Mouse (Mus musculus) brain, embryonic 14.5 days (tissue): ENCODE results near the gene Kalrn. TPM values are rescaled to one million over a fixed set of nuclear protein-coding genes. Genes with fewer than 3 reads are reported as not detected.

ENCODE experiments used
- DNase-seq: peaks from one replicate; pipeline ENCODE4 v3.0.0-alpha.2; 2011; ENCODE audit warnings: low read depth
- CTCF ChIP-seq: fragments of 200-500 bp; IDR thresholded peaks from 2 replicates; pipeline ENCODE4 v1.5.1; 2012; ENCODE audit warnings: inconsistent platforms, mild to moderate bottlenecking, moderate library complexity, borderline replicate concordance; ENCODE audit not compliant: insufficient read depth, insufficient read length; ENCODE audit errors: extremely low read depth
- POLR2A ChIP-seq: fragments of 200-500 bp; IDR thresholded peaks from 2 replicates; pipeline ENCODE4 v1.6.1; 2012; ENCODE audit warnings: mild to moderate bottlenecking, inconsistent platforms, borderline replicate concordance; ENCODE audit not compliant: poor library complexity, insufficient read depth, insufficient read length, severe bottlenecking; ENCODE audit errors: extremely low read depth
- polyA plus RNA-seq: library from polyadenylated mRNA; depleted of rRNA; stranded (reverse); fragments of >200 nt; gene quantifications from 2 replicates; pipeline ENCODE4 v1.2.3, GENCODE M21; 2012

The Kalrn gene
- polyA plus RNA-seq, 1 experiment, result 52.2 TPM

DNA sequence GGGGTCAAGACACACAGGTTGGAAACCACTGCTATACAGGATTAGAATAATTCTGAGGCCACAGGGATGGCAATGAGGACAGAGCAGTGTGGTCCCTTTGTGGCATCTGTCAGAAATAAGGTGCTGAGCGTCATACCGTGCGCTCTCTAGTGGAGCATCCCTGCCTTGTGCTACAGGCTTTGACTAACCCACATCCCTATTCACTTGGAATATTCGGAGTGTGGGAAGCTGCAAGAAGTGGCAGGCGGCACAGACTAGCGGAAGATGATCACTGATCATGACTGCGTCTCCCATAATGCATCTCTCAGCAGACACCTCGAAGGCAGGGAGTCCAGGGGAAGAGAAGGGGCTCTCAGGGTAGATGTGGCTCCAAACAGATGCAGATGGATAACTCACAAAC is 47.5 kb downstream of the Kalrn start:
- peak; percentile 50 for DNase-seq
- TF ChIP-seq POLR2A (no peak), CTCF (no peak)

DNA sequence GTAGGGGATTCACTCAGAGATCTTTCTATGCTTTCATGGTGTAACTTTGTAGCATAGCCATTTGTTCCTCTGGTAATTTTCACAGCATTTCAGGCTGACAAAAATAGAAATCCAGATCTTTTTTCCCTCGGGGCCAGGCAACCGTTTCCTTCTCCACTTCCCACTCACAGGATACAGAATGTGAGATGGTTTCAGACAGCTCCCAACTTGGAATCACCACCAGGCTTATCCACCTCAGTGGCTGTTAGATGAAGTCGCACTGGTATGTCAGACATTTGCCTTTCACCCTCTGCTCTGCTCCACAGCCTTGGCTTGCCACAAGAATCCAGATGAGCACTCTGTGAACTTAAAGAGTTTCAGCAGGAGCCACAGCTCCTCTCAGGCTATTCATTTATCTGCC is 48.1 kb downstream of the Kalrn start:
- TF ChIP-seq CTCF (no peak), POLR2A (no peak)

DNA sequence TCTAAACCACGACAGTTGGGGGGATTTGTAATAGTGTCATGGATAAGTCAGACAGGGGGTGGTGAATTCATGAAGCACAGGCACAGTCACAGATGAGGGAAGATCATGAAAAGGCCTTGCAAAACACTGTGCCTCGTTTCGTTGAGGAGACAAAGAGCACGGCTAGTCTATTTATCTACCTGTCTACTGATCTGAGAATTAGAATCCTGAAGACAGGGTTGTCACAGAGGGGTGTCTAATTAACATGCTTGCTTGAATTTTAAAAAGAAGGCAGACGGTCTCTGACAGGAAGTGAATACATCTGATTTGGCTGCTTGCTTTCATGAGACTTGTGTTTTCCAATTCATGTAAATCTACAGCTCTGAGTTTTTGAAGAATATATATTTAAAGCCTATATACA is 52.3 kb downstream of the Kalrn start:
- DNase-seq, result peak; percentile 72
- TF ChIP-seq CTCF (no peak), POLR2A (no peak)

More for the DNA sequence above, 48.1 kb downstream of the Kalrn start:
- DNase-seq, result no peak

DNA sequence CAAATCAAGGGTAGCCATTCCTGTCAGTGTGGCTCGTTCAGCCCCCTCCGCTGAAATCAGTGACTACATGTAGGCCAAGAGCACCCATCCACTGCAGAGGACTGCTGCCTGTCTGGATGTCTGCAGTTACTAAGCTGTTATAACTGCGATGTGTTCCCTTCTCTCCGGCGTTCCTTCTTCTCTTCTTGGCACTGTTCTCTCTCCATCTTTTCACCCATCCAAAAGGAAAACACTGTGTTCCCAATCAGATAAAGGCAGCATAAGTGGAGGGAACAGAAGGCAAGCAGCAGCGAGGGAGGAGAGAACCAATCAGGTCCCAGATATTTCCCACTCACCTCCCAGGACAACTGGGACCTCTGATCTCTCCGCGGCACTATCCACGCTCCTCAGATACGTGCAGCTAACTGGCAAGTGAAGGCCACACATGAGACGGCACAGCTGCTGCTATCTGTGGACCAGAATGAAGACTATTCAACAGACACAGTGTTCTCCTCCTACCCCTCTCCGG is 56.4 kb downstream of the Kalrn start:
- TF ChIP-seq CTCF, result no peak
- TF ChIP-seq POLR2A, result no peak
- DNase-seq, result peak; percentile 62

DNA sequence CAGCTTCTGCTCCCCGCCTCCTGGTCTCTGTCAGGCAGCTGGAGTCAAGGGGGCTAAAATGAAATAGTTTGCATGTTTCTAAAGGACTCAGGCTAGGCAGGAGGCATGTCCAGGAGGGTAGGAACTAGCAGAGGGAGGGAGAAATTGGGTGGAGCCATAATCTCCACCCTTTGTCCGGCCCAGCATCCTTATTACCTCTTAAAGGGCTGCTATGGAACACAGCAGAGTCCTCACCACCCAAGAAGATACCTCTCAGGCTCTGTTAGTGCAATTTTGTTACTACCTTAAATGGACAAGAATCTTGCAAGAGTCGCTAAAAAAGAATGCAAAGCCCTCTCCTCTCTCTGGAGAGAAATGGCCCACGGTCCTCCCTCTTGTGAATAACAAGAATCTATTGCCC is 57.8 kb downstream of the Kalrn start:
- TF ChIP-seq POLR2A, result no peak
- no peak for TF ChIP-seq CTCF
- no peak for DNase-seq

DNA sequence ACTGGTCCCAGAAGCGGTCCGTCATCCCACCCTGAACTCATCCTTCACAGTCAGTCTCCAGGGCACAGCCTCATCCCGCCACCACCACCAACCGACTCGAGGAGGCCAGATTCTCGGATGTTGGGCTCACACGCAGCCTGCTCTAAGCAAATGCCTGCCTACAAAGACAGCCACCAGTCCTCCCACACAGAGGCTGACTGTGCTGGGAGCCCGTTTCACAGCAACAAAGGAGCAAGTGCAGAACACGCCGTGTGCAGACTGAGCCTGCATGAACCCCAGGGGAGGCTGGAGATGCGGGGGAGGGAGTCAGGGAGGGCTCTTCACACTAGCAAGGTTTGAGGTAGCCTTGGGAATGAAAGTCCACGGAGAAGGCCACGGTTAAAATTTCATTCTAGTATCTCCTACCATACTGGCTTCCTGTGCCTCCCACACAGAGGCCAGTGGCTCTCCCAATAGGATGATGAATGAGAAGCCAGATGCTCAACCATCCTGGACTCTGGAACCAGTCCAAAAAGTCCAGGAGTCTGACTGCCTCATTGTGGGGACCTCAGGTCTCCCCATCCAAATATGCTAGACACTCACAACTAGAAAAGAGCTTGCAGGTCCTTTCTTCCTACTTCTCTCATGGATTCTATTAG is 59.3 kb downstream of the Kalrn start:
- no peak for TF ChIP-seq POLR2A
- no peak for TF ChIP-seq CTCF
- peak; percentile 72 for DNase-seq

DNA sequence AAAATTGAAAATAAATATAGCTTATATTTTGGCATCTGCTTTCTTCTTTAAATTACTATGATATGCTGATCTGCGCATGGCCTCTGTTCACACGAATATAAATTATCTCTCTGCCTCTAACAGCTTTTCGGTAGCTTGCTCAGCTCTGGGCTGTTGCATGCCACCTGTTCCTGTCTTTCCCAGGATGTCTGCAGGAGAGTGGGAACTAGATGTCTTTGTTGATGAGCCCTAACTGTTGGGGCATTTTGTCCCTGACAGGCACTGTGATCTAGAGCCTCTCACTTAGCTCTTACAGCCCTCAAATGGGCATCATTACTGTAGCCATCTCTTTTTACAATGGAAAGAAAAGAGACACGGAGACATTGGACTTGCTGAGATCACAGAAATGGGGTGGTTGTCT is 61.0 kb downstream of the Kalrn start:
- DNase-seq, result no peak

DNA sequence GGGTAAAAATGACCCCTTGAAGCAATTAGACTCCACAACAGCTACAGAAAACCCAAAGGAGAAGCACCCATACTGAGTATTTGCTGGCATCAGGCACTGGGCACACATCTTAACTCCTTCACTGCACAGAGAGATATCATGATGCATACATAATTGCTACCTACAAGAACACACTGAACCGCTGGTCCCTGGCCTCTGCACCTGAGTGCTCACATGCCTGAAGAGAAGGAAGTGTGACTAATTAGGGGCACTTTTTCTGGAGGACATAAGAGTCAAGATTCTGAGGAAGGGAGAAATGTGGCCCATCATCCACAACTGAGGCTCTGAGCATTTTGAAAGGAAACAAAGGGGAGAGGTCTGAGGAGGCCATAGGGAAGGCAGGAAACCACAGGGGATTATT is 65.2 kb downstream of the Kalrn start:
- TF ChIP-seq POLR2A (no peak), CTCF (no peak)
- no peak for DNase-seq

More for the DNA sequence above, 61.0 kb downstream of the Kalrn start:
- TF ChIP-seq CTCF, result no peak
- TF ChIP-seq POLR2A, result no peak

DNA sequence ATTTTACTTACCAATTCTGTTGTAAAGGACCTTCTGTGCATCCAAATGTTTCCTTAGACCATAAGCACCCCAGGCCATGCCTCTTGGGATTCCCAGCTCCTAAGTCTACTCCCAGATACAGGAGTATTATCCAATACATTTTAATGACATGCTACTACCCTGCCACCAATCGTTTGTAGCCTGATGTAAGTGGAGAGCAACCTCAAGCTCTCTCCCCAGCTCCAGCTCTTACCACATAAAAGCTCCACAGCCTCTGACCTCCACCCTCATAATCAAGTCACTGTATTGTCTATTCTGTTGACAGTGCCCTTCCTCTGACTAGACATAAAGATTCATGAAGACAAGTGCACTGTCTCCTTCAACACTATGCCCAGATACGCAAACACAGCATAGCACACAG is 67.3 kb downstream of the Kalrn start:
- TF ChIP-seq POLR2A, result no peak
- TF ChIP-seq CTCF, result no peak
- no peak for DNase-seq

DNA sequence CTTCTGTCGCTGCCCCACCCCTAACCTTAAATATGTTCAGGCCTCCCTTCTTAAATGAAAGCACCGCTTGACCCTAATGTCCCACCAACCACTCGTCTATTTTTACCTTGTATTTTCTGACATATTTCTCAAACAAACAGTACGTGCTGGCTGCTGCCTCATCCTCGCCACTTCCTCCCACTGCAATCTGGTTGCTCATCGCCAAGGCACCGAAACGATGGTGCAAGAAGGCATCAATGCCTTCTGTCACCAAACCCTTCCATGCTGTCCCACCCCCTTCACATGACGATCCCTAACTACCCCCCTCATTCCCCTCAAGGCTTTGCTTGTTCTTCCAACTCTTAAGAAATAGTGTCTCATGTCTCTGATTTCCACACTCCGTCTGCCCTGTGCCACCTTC is 69.1 kb downstream of the Kalrn start:
- DNase-seq, result no peak
- TF ChIP-seq POLR2A, result no peak
- no peak for TF ChIP-seq CTCF

DNA sequence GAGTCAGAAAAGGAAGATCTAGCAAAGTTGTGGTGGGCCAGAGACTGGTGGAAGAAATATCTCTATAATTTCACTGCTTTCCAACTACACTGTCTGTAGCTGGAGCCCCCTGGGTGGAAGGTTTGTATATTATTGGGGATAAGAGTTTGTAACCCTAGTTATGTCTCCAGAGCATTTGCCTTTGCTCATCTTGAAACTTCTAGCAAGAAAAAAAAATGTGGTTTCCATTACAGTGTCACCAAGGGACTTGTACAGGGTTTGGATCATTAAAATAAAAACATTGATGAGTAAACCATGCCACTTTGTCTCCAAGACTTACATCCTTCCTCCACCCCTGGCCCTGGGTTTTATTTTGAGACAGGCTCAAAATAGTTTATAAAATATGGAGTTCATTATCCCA is 71.2 kb downstream of the Kalrn start:
- no peak for DNase-seq
- TF ChIP-seq CTCF (no peak), POLR2A (no peak)

DNA sequence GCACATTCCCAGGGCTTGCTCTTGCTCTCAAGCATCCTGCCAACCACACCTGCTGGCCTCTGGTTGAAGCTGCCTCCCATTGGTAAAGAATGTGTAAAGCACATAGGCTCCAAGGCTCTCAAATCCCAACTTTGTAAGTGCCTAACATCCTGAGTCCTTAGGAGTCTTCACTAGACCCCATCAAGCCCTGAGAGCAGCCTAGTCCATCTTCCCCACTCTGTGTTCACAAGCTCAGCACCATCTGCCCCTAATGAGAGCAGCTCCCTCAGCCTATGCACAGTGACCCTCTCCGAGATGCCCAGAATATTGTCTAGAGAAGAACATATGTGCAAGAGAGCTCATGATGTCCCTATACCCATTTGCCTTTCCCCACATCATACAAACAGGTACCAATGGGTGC is 78.6 kb downstream of the Kalrn start:
- TF ChIP-seq POLR2A (no peak), CTCF (no peak)
- DNase-seq, result no peak
